Mouse (Mus musculus) forebrain, embryonic 12.5 days (tissue): ENCODE measurements around the gene Ncf2. TPM values are rescaled to one million over a fixed set of nuclear protein-coding genes. Genes with fewer than 3 reads are reported as not detected.

Source experiments
- ATAC-seq: fragments of 200-750 bp; cut with Nextera tagmentation; 2 replicates; pipeline ENCODE4 v1.8.0; 2017; ENCODE audit warnings: moderate TSS enrichment; ENCODE audit not compliant: low FRiP score
- H3K27ac ChIP-seq: fragments of 300-500 bp; sonication (generic); 2 replicates; pipeline ENCODE4 v1.5.1; 2016; ENCODE audit warnings: mild to moderate bottlenecking
- H3K27me3 ChIP-seq: fragments of 300-500 bp; sonication (generic); 2 replicates; pipeline ENCODE4 v1.6.1; 2016; ENCODE audit warnings: mild to moderate bottlenecking
- H3K36me3 ChIP-seq: fragments of 300-500 bp; sonication (generic); replicated peaks from 2 replicates; pipeline ENCODE4 v1.6.1; 2016; ENCODE audit warnings: mild to moderate bottlenecking
- H3K4me1 ChIP-seq: fragments of 300-500 bp; sonication (generic); 2 replicates; pipeline ENCODE4 v1.6.1; 2016
- H3K4me2 ChIP-seq: fragments of 300-500 bp; sonication (generic); 2 replicates; pipeline ENCODE4 v1.6.1; 2016; ENCODE audit warnings: mild to moderate bottlenecking, moderate library complexity
- H3K4me3 ChIP-seq: fragments of 300-500 bp; sonication (generic); replicated peaks from 2 replicates; pipeline ENCODE4 v1.5.1; 2016; ENCODE audit warnings: mild to moderate bottlenecking
- H3K9ac ChIP-seq: fragments of 300-500 bp; sonication (generic); 2 replicates; pipeline ENCODE4 v1.6.1; 2016; ENCODE audit warnings: mild to moderate bottlenecking
- H3K9me3 ChIP-seq: fragments of 300-500 bp; sonication (generic); 2 replicates; pipeline ENCODE4 v1.6.1; 2016
- WGBS: fragments of 180-500 bp; shearing (Covaris S2); methylation state at CpG from one replicate; pipeline ENCODE4 v1.1.7; 2016; 5-methylcytosine and 5-hydroxymethylcytosine counted together
- polyA plus RNA-seq: library from polyadenylated mRNA; unstranded; fragments of >200 nt; fragmentation: Nextera tagmentation; extraction: Ambion mirVana; gene quantifications from 2 replicates; pipeline ENCODE4 v1.2.1, GENCODE M21; 2016

Ncf2 gene
- polyA plus RNA-seq, 1 experiment from 2014 or later = 2.2 TPM

GRCm38 (mm10) chr1:152786953-152787352 lies 13.0 kb upstream of the Ncf2 start:
- no peak overlapping the region for H3K4me2 ChIP-seq
- H3K4me1 ChIP-seq = peaks cover 6% of the 10 kb centered on the region; the same call in 1 of the 2 replicates
- WGBS = 86% methylated on average over 4 of the region's 4 CpGs
- H3K4me3 ChIP-seq = no peak overlapping the region
- H3K27me3 ChIP-seq = no peaks in the 10 kb centered on the region
- no peak overlapping the region for H3K27ac ChIP-seq
- no peak overlapping the region for H3K9ac ChIP-seq
- no peaks in the 10 kb centered on the region for H3K9me3 ChIP-seq
- ATAC-seq = no peak
- H3K36me3 ChIP-seq = no peaks in the 10 kb centered on the region

GRCm38 (mm10) chr1:152788121-152788660 lies 11.8 kb upstream of the Ncf2 start:
- no peak for ATAC-seq

GRCm38 (mm10) chr1:152790254-152790653 lies 9.7 kb upstream of the Ncf2 start:
- 29% methylated on average over 12 of the region's 12 CpGs for WGBS
- Histone ChIP-seq H3K4me1 (peaks cover 22% of the 10 kb centered on the region), H3K27ac (no peak overlapping the region)

More at GRCm38 (mm10) chr1:152788121-152788660, 11.8 kb upstream of the Ncf2 start:
- Histone ChIP-seq H3K4me1 (peaks cover 14% of the 10 kb centered on the region), H3K4me2 (no peak overlapping the region), H3K9me3 (no peaks in the 10 kb centered on the region), H3K36me3 (no peaks in the 10 kb centered on the region), H3K27me3 (no peaks in the 10 kb centered on the region), H3K9ac (no peak overlapping the region), H3K4me3 (no peak overlapping the region), H3K27ac (no peak overlapping the region)
- 20% methylated on average over 4 of the region's 4 CpGs for whole genome bisulfite sequencing

GRCm38 (mm10) chr1:152790821-152791220 lies 9.2 kb upstream of the Ncf2 start:
- H3K27ac ChIP-seq = no peak overlapping the region
- H3K9me3 ChIP-seq = no peaks in the 10 kb centered on the region
- H3K4me1 ChIP-seq = peaks cover 22% of the 10 kb centered on the region
- 30% methylated on average over 6 of the region's 6 CpGs for WGBS
- H3K27me3 ChIP-seq = no peaks in the 10 kb centered on the region
- 0 out of 2 replicates have a peak, but pooled peaks have one; percentile 20 for ATAC-seq
- no peaks in the 10 kb centered on the region for H3K36me3 ChIP-seq
- no peak overlapping the region for H3K9ac ChIP-seq
- H3K4me2 ChIP-seq = no peak overlapping the region
- H3K4me3 ChIP-seq = no peak overlapping the region

More at GRCm38 (mm10) chr1:152790254-152790653, 9.7 kb upstream of the Ncf2 start:
- H3K36me3 ChIP-seq = no peaks in the 10 kb centered on the region
- H3K4me3 ChIP-seq = no peak overlapping the region
- no peak overlapping the region for H3K9ac ChIP-seq
- H3K4me2 ChIP-seq = no peak overlapping the region
- no peak for ATAC-seq
- H3K27me3 ChIP-seq = no peaks in the 10 kb centered on the region
- no peaks in the 10 kb centered on the region for H3K9me3 ChIP-seq

GRCm38 (mm10) chr1:152791269-152791668 lies 8.7 kb upstream of the Ncf2 start:
- H3K9me3 ChIP-seq = no peaks in the 10 kb centered on the region

GRCm38 (mm10) chr1:152792736-152793494 lies 7.1 kb upstream of the Ncf2 start:
- H3K36me3 ChIP-seq = no peaks in the 10 kb centered on the region
- peaks cover 22% of the 10 kb centered on the region for H3K4me1 ChIP-seq
- H3K4me2 ChIP-seq = peak overlapping the region; percentile 30
- WGBS = 10% methylated on average over 12 of the region's 12 CpGs
- peak overlapping the region; percentile 31; the same call in 1 of the 2 replicates for H3K27ac ChIP-seq
- no peaks in the 10 kb centered on the region for H3K27me3 ChIP-seq
- no peak overlapping the region for H3K4me3 ChIP-seq
- H3K9ac ChIP-seq = peak overlapping the region; percentile 21; the same call in 1 of the 2 replicates
- ATAC-seq = no peak
- no peaks in the 10 kb centered on the region for H3K9me3 ChIP-seq

More at GRCm38 (mm10) chr1:152791269-152791668, 8.7 kb upstream of the Ncf2 start:
- 21% methylated on average over 4 of the region's 4 CpGs for WGBS
- Histone ChIP-seq H3K4me3 (no peak overlapping the region), H3K27ac (no peak overlapping the region), H3K4me2 (no peak overlapping the region), H3K4me1 (peaks cover 22% of the 10 kb centered on the region), H3K36me3 (no peaks in the 10 kb centered on the region), H3K9ac (no peak overlapping the region), H3K27me3 (no peaks in the 10 kb centered on the region)
- ATAC-seq = no peak

- Histone ChIP-seq H3K36me3 (no peaks in the 10 kb centered on the region), H3K4me3 (no peak overlapping the region), H3K4me2 (no peak overlapping the region), H3K27me3 (no peaks in the 10 kb centered on the region), H3K9ac (no peak overlapping the region), H3K27ac (peak overlapping the region; percentile 31; the same call in 1 of the 2 replicates), H3K9me3 (no peaks in the 10 kb centered on the region), H3K4me1 (peaks cover 19% of the 10 kb centered on the region)
- ATAC-seq = peak; percentile 68
- WGBS = 10% methylated on average over 6 of the region's 6 CpGs
Measured at GRCm38 (mm10) chr1:152793495-152794130, 6.4 kb upstream of the Ncf2 start.

GRCm38 (mm10) chr1:152795688-152796255 lies 4.2 kb upstream of the Ncf2 start:
- Histone ChIP-seq H3K4me2 (no peak overlapping the region), H3K4me1 (peaks cover 22% of the 10 kb centered on the region), H3K4me3 (no peak overlapping the region), H3K9ac (no peak overlapping the region), H3K36me3 (no peaks in the 10 kb centered on the region), H3K27me3 (no peaks in the 10 kb centered on the region), H3K9me3 (no peaks in the 10 kb centered on the region), H3K27ac (no peak overlapping the region)
- 79% methylated on average over 8 of the region's 8 CpGs for WGBS
- no peak for ATAC-seq

GRCm38 (mm10) chr1:152796683-152797263 lies 3.2 kb upstream of the Ncf2 start:
- Histone ChIP-seq H3K27ac (no peak overlapping the region), H3K4me2 (no peak overlapping the region), H3K4me3 (no peak overlapping the region), H3K36me3 (no peaks in the 10 kb centered on the region), H3K9me3 (no peaks in the 10 kb centered on the region), H3K27me3 (no peaks in the 10 kb centered on the region), H3K9ac (no peak overlapping the region), H3K4me1 (peaks cover 19% of the 10 kb centered on the region)
- WGBS = 78% methylated on average over 8 of the region's 8 CpGs
- ATAC-seq = no peak

- Histone ChIP-seq H3K4me2 (no peak overlapping the region), H3K4me1 (peaks cover 12% of the 10 kb centered on the region), H3K4me3 (no peak overlapping the region), H3K27me3 (no peaks in the 10 kb centered on the region), H3K9me3 (no peaks in the 10 kb centered on the region), H3K27ac (no peak overlapping the region), H3K9ac (no peak overlapping the region), H3K36me3 (no peaks in the 10 kb centered on the region)
- ATAC-seq = no peak
- WGBS = 87% methylated on average over 9 of the region's 9 CpGs
Measured at GRCm38 (mm10) chr1:152798125-152798524, 1.9 kb upstream of the Ncf2 start.

GRCm38 (mm10) chr1:152800633-152801176 lies 711 bp downstream of the Ncf2 start:
- no peak overlapping the region for H3K27ac ChIP-seq
- ATAC-seq = no peak
- no peaks in the 10 kb centered on the region for H3K9me3 ChIP-seq
- 89% methylated on average over 13 of the region's 13 CpGs for WGBS
- no peaks in the 10 kb centered on the region for H3K36me3 ChIP-seq
- peaks cover 3% of the 10 kb centered on the region for H3K4me1 ChIP-seq
- H3K4me2 ChIP-seq = no peak overlapping the region
- no peak overlapping the region for H3K4me3 ChIP-seq
- H3K27me3 ChIP-seq = no peaks in the 10 kb centered on the region
- H3K9ac ChIP-seq = no peak overlapping the region

GRCm38 (mm10) chr1:152804907-152805306 lies 4.9 kb downstream of the Ncf2 start:
- ATAC-seq = no peak
- no peaks in the 10 kb centered on the region for H3K36me3 ChIP-seq
- WGBS = 86% methylated on average over 6 of the region's 6 CpGs
- no peak overlapping the region for H3K27ac ChIP-seq
- H3K9ac ChIP-seq = no peak overlapping the region
- H3K4me1 ChIP-seq = peaks cover 3% of the 10 kb centered on the region
- no peak overlapping the region for H3K4me3 ChIP-seq
- no peaks in the 10 kb centered on the region for H3K27me3 ChIP-seq
- H3K4me2 ChIP-seq = no peak overlapping the region
- H3K9me3 ChIP-seq = no peaks in the 10 kb centered on the region
